Mouse (Mus musculus): ENCODE data around the gene Cxcr1. TPM values are rescaled to one million over a fixed set of nuclear protein-coding genes. Genes with fewer than 3 reads are reported as not detected.

The Cxcr1 gene
- not detected in 2 replicates for polyA plus RNA-seq (2014; fragmentation: Nextera tagmentation; extraction: Ambion mirVana)

- ATAC-seq (replicated peaks; ENCODE audit: low FRiP score) (no peak), DNase-seq (ENCODE audit: low spot score) (no peak)
- WGBS, result 76% methylated on average over 8 of the region's 8 CpGs
- Histone ChIP-seq H3K9me3 (ENCODE audit: control insufficient read depth, low read length) (no peaks in the 10 kb centered on the region), H3K9ac (ENCODE audit: low read length) (no peak within 1 kb of the TSS), H3K4me2 (ENCODE audit: low read depth, low read length, severe bottlenecking) (no peak within 1 kb of the TSS), H3K4me1 (replicated peaks; ENCODE audit: control insufficient read depth, insufficient read depth, low read length) (no peaks in the 10 kb centered on the region), H3K4me3 (ENCODE audit: low read depth, low read length) (no peak within 1 kb of the TSS), H3K36me3 (ENCODE audit: control insufficient read depth, insufficient read depth, low read length) (no peaks in the 10 kb centered on the region), H3K27ac (ENCODE audit: low read depth, low read length) (no peak within 1 kb of the TSS), H3K27me3 (ENCODE audit: control insufficient read depth, insufficient read depth, low read length) (no peaks in the 10 kb centered on the region)
Measured at GRCm38 (mm10) chr1:74194445-74194844, at the start of gene Cxcr1. TSS of gene Cxcr1 (minus strand) at chr1:74194631.

- Histone ChIP-seq H3K27ac (ENCODE audit: low read depth, low read length) (no peak overlapping the region), H3K4me2 (ENCODE audit: low read depth, low read length, severe bottlenecking) (no peak overlapping the region), H3K27me3 (ENCODE audit: control insufficient read depth, insufficient read depth, low read length) (no peaks in the 10 kb centered on the region), H3K9me3 (ENCODE audit: control insufficient read depth, low read length) (no peaks in the 10 kb centered on the region), H3K36me3 (ENCODE audit: control insufficient read depth, insufficient read depth, low read length) (no peaks in the 10 kb centered on the region), H3K4me3 (ENCODE audit: low read depth, low read length) (no peak overlapping the region), H3K4me1 (replicated peaks; ENCODE audit: control insufficient read depth, insufficient read depth, low read length) (0 out of 2 replicates have a peak, but pooled peaks cover 7% of the 10 kb centered on the region), H3K9ac (ENCODE audit: low read length) (no peak overlapping the region)
- no peak for DNase-seq (ENCODE audit: low spot score)
- 89% methylated on average over 4 of the region's 4 CpGs for WGBS
- ATAC-seq (replicated peaks; ENCODE audit: low FRiP score), result no peak
Measured at GRCm38 (mm10) chr1:74240832-74241231, 46.4 kb upstream of the Cxcr1 start.

GRCm38 (mm10) chr1:74240311-74240710 is 45.9 kb upstream of the Cxcr1 start:
- H3K36me3 ChIP-seq (ENCODE audit: control insufficient read depth, insufficient read depth, low read length), result no peaks in the 10 kb centered on the region
- H3K4me2 ChIP-seq (ENCODE audit: low read depth, low read length, severe bottlenecking), result no peak overlapping the region
- no peaks in the 10 kb centered on the region for H3K9me3 ChIP-seq (ENCODE audit: control insufficient read depth, low read length)
- ATAC-seq (replicated peaks; ENCODE audit: low FRiP score), result no peak
- WGBS, result 77% methylated on average over 6 of the region's 6 CpGs
- no peak overlapping the region for H3K9ac ChIP-seq (ENCODE audit: low read length)
- H3K27me3 ChIP-seq (ENCODE audit: control insufficient read depth, insufficient read depth, low read length), result no peaks in the 10 kb centered on the region
- no peak overlapping the region for H3K27ac ChIP-seq (ENCODE audit: low read depth, low read length)
- 0 out of 2 replicates have a peak, but pooled peaks cover 7% of the 10 kb centered on the region for H3K4me1 ChIP-seq (replicated peaks; ENCODE audit: control insufficient read depth, insufficient read depth, low read length)
- no peak overlapping the region for H3K4me3 ChIP-seq (ENCODE audit: low read depth, low read length)
- no peak for DNase-seq (ENCODE audit: low spot score)

GRCm38 (mm10) chr1:74239618-74240017 is 45.2 kb upstream of the Cxcr1 start:
- no peak overlapping the region for H3K9ac ChIP-seq (ENCODE audit: low read length)
- 72% methylated on average over 11 of the region's 11 CpGs for WGBS

GRCm38 (mm10) chr1:74239162-74239561 is 44.7 kb upstream of the Cxcr1 start:
- Histone ChIP-seq H3K4me3 (ENCODE audit: low read depth, low read length) (no peak overlapping the region), H3K27ac (ENCODE audit: low read depth, low read length) (no peak overlapping the region; the same call in 1 of the 2 replicates), H3K9ac (ENCODE audit: low read length) (no peak overlapping the region), H3K4me1 (replicated peaks; ENCODE audit: control insufficient read depth, insufficient read depth, low read length) (0 out of 2 replicates have a peak, but pooled peaks cover 7% of the 10 kb centered on the region), H3K4me2 (ENCODE audit: low read depth, low read length, severe bottlenecking) (no peak overlapping the region), H3K9me3 (ENCODE audit: control insufficient read depth, low read length) (no peaks in the 10 kb centered on the region), H3K36me3 (ENCODE audit: control insufficient read depth, insufficient read depth, low read length) (no peaks in the 10 kb centered on the region), H3K27me3 (ENCODE audit: control insufficient read depth, insufficient read depth, low read length) (no peaks in the 10 kb centered on the region)
- DNase-seq (ENCODE audit: low spot score), result no peak
- 71% methylated on average over 7 of the region's 7 CpGs for WGBS
- ATAC-seq (replicated peaks; ENCODE audit: low FRiP score), result no peak

More at GRCm38 (mm10) chr1:74239618-74240017, 45.2 kb upstream of the Cxcr1 start:
- DNase-seq (ENCODE audit: low spot score) (no peak), ATAC-seq (replicated peaks; ENCODE audit: low FRiP score) (no peak)
- H3K4me1 ChIP-seq (replicated peaks; ENCODE audit: control insufficient read depth, insufficient read depth, low read length), result 0 out of 2 replicates have a peak, but pooled peaks cover 7% of the 10 kb centered on the region
- no peaks in the 10 kb centered on the region for H3K9me3 ChIP-seq (ENCODE audit: control insufficient read depth, low read length)
- H3K27ac ChIP-seq (ENCODE audit: low read depth, low read length), result no peak overlapping the region
- H3K27me3 ChIP-seq (ENCODE audit: control insufficient read depth, insufficient read depth, low read length), result no peaks in the 10 kb centered on the region
- H3K36me3 ChIP-seq (ENCODE audit: control insufficient read depth, insufficient read depth, low read length), result no peaks in the 10 kb centered on the region
- no peak overlapping the region for H3K4me2 ChIP-seq (ENCODE audit: low read depth, low read length, severe bottlenecking)
- H3K4me3 ChIP-seq (ENCODE audit: low read depth, low read length), result no peak overlapping the region

GRCm38 (mm10) chr1:74238136-74238535 is 43.7 kb upstream of the Cxcr1 start:
- Histone ChIP-seq H3K4me2 (ENCODE audit: low read depth, low read length, severe bottlenecking) (peak overlapping the region; percentile 67; the same call in 1 of the 2 replicates), H3K9me3 (ENCODE audit: control insufficient read depth, low read length) (no peaks in the 10 kb centered on the region), H3K27ac (ENCODE audit: low read depth, low read length) (no peak overlapping the region), H3K9ac (ENCODE audit: low read length) (no peak overlapping the region; the same call in 1 of the 2 replicates), H3K4me1 (replicated peaks; ENCODE audit: control insufficient read depth, insufficient read depth, low read length) (0 out of 2 replicates have a peak, but pooled peaks cover 7% of the 10 kb centered on the region), H3K4me3 (ENCODE audit: low read depth, low read length) (peak overlapping the region; percentile 85; the same call in 1 of the 2 replicates), H3K27me3 (ENCODE audit: control insufficient read depth, insufficient read depth, low read length) (no peaks in the 10 kb centered on the region), H3K36me3 (ENCODE audit: control insufficient read depth, insufficient read depth, low read length) (no peaks in the 10 kb centered on the region)
- DNase-seq (ENCODE audit: low spot score), result no peak
- 83% methylated on average over 1 of the region's 1 CpGs for WGBS
- no peak for ATAC-seq (replicated peaks; ENCODE audit: low FRiP score)

GRCm38 (mm10) chr1:74237671-74238070 is 43.2 kb upstream of the Cxcr1 start:
- Histone ChIP-seq H3K9ac (ENCODE audit: low read length) (peak overlapping the region; percentile 82), H3K4me1 (replicated peaks; ENCODE audit: control insufficient read depth, insufficient read depth, low read length) (0 out of 2 replicates have a peak, but pooled peaks cover 7% of the 10 kb centered on the region), H3K9me3 (ENCODE audit: control insufficient read depth, low read length) (no peaks in the 10 kb centered on the region), H3K4me3 (ENCODE audit: low read depth, low read length) (peak overlapping the region; percentile 85), H3K4me2 (ENCODE audit: low read depth, low read length, severe bottlenecking) (peak overlapping the region; percentile 67), H3K27me3 (ENCODE audit: control insufficient read depth, insufficient read depth, low read length) (no peaks in the 10 kb centered on the region), H3K36me3 (ENCODE audit: control insufficient read depth, insufficient read depth, low read length) (no peaks in the 10 kb centered on the region), H3K27ac (ENCODE audit: low read depth, low read length) (no peak overlapping the region)
- no peak for ATAC-seq (replicated peaks; ENCODE audit: low FRiP score)
- WGBS, result 44% methylated on average over 5 of the region's 5 CpGs
- DNase-seq (ENCODE audit: low spot score), result no peak

- DNase-seq (ENCODE audit: low spot score) (no peak), ATAC-seq (replicated peaks; ENCODE audit: low FRiP score) (peak; percentile 87)
- Histone ChIP-seq H3K9me3 (ENCODE audit: control insufficient read depth, low read length) (no peaks in the 10 kb centered on the region), H3K4me1 (replicated peaks; ENCODE audit: control insufficient read depth, insufficient read depth, low read length) (0 out of 2 replicates have a peak, but pooled peaks cover 7% of the 10 kb centered on the region), H3K27me3 (ENCODE audit: control insufficient read depth, insufficient read depth, low read length) (no peaks in the 10 kb centered on the region), H3K4me3 (ENCODE audit: low read depth, low read length) (peak overlapping the region; percentile 85), H3K27ac (ENCODE audit: low read depth, low read length) (peak overlapping the region; percentile 79), H3K36me3 (ENCODE audit: control insufficient read depth, insufficient read depth, low read length) (no peaks in the 10 kb centered on the region), H3K4me2 (ENCODE audit: low read depth, low read length, severe bottlenecking) (peak overlapping the region; percentile 67), H3K9ac (ENCODE audit: low read length) (peak overlapping the region; percentile 82)
- under 1% methylated on average over 48 of the region's 57 CpGs for WGBS
Measured at GRCm38 (mm10) chr1:74236590-74237317, 42.3 kb upstream of the Cxcr1 start.

Data from forebrain, embryonic 11.5 days (tissue).